Mouse (Mus musculus) limb, embryonic 11.5 days (tissue): ENCODE data around the gene Srpx2. TPM values are rescaled to one million over a fixed set of nuclear protein-coding genes. Genes with fewer than 3 reads are reported as not detected.

Experiments used
- ATAC-seq: fragments of 200-750 bp; cut with Nextera tagmentation; 2 replicates; pipeline ENCODE4 v1.8.0; 2017; ENCODE audit warnings: low read depth; ENCODE audit not compliant: insufficient number of reproducible peaks, low FRiP score, low TSS enrichment
- DNase-seq: peaks from one replicate; pipeline ENCODE4 v3.0.0-alpha.2; 2015; ENCODE audit warnings: low spot score
- H3K27ac ChIP-seq: fragments of 300-500 bp; sonication (generic); replicated peaks from 2 replicates; pipeline ENCODE4 v1.5.1; 2014; ENCODE audit warnings: low read depth, mild to moderate bottlenecking, low read length
- H3K27me3 ChIP-seq: fragments of 300-500 bp; sonication (generic); 2 replicates; pipeline ENCODE4 v1.6.1; 2014; ENCODE audit warnings: mild to moderate bottlenecking, low read length, mixed read lengths; ENCODE audit not compliant: control insufficient read depth, insufficient read depth
- H3K36me3 ChIP-seq: fragments of 300-500 bp; sonication (generic); 2 replicates; pipeline ENCODE4 v1.6.1; 2014; ENCODE audit warnings: mild to moderate bottlenecking, low read length, moderate library complexity, mixed read lengths; ENCODE audit not compliant: control insufficient read depth, insufficient read depth
- H3K4me1 ChIP-seq: fragments of 300-500 bp; sonication (generic); 2 replicates; pipeline ENCODE4 v1.6.1; 2014; ENCODE audit warnings: low read length, mixed read lengths; ENCODE audit not compliant: control insufficient read depth, insufficient read depth
- H3K4me2 ChIP-seq: fragments of 300-500 bp; sonication (generic); 2 replicates; pipeline ENCODE4 v1.6.1; 2014; ENCODE audit warnings: low read depth, mild to moderate bottlenecking, moderate library complexity; ENCODE audit not compliant: severe bottlenecking
- H3K4me3 ChIP-seq: fragments of 300-500 bp; sonication (generic); 2 replicates; pipeline ENCODE4 v1.5.1; 2014; ENCODE audit warnings: low read depth, low read length
- H3K9ac ChIP-seq: fragments of 300-500 bp; sonication (generic); 2 replicates; pipeline ENCODE4 v1.6.1; 2014; ENCODE audit warnings: mild to moderate bottlenecking, low read length
- H3K9me3 ChIP-seq: fragments of 300-500 bp; sonication (generic); 2 replicates; pipeline ENCODE4 v1.6.1; 2016; ENCODE audit warnings: low read length; ENCODE audit not compliant: control insufficient read depth
- WGBS: fragments of 180-500 bp; shearing (Covaris S2); extraction: QIAGEN DNeasy Blood & Tissue Kit; methylation state at CpG from one replicate; pipeline ENCODE4 v1.1.7; 2014; 5-methylcytosine and 5-hydroxymethylcytosine counted together
- polyA plus RNA-seq: library from polyadenylated mRNA; unstranded; fragments of >200 nt; fragmentation: Nextera tagmentation; extraction: Ambion mirVana; gene quantifications from 2 replicates; pipeline ENCODE4 v1.2.1, GENCODE M21; 2014

The Srpx2 gene
- polyA plus RNA-seq, 1 experiment from 2014 or later, result 0.19 TPM

- ATAC-seq (0 out of 2 replicates have a peak, but pooled peaks have one; percentile 26), DNase-seq (peak; percentile 56)
- H3K4me2 ChIP-seq, result peak within 1 kb of the TSS; percentile 64
- WGBS, result 22% methylated on average over 29 of the region's 29 CpGs
- H3K9me3 ChIP-seq, result no peaks in the 10 kb centered on the region
- no peaks in the 10 kb centered on the region for H3K36me3 ChIP-seq
- peak within 1 kb of the TSS; percentile 39 for H3K4me3 ChIP-seq
- peak within 1 kb of the TSS; percentile 5; the same call in 1 of the 2 replicates for H3K9ac ChIP-seq
- H3K27me3 ChIP-seq, result 0 out of 2 replicates have a peak, but pooled peaks cover 5% of the 10 kb centered on the region
- H3K4me1 ChIP-seq, result no peaks in the 10 kb centered on the region
- H3K27ac ChIP-seq, result no peak within 1 kb of the TSS
These were observed 73.2 kb downstream of the Srpx2 start, which contains the start of gene Sytl4 for GRCm38 (mm10) chrX:133981231-133982002. Sytl4 (minus strand) TSS chrX:133981812.

Other genes starting within 250 kb of the Srpx2 start
- gene Pcdh19, start 219.4 kb upstream of the Srpx2 start, polyA plus RNA-seq, result 2.5 and 2.8 TPM in 2 replicates
- gene Tnmd, start 57.4 kb upstream of the Srpx2 start, polyA plus RNA-seq, result 0.14 and 0.21 TPM in 2 replicates
- 186 and 193 TPM in 2 replicates for gene Tspan6, start 10.0 kb upstream of the Srpx2 start, polyA plus RNA-seq
- 2.2 and 2.6 TPM in 2 replicates for gene Sytl4, start 73.4 kb downstream of the Srpx2 start, polyA plus RNA-seq
- gene Cstf2, start 150.8 kb downstream of the Srpx2 start, polyA plus RNA-seq, result 64.3 and 64.5 TPM in 2 replicates